Mouse (Mus musculus) G1E (cell line): ENCODE results near the gene Lrrk2. TPM values are rescaled to one million over a fixed set of nuclear protein-coding genes. Genes with fewer than 3 reads are reported as not detected.
A peak's percentile ranks its signal among the peaks of the same experiment; 100 is the strongest.

ENCODE experiments used
- ATAC-seq: 2 replicates; pipeline ENCODE4 v1.8.0; 2016; ENCODE audit warnings: mild to moderate bottlenecking; ENCODE audit not compliant: insufficient number of reproducible peaks, poor library complexity, low FRiP score, severe bottlenecking; ENCODE audit errors: extremely low read depth
- DNase-seq: peaks from one replicate; pipeline ENCODE4 v3.0.0; 2012; ENCODE audit warnings: low spot score
- H3K27me3 ChIP-seq: 2 replicates; pipeline ENCODE4 v1.6.1; 2012; ENCODE audit warnings: mild to moderate bottlenecking, low read length, inconsistent platforms; ENCODE audit not compliant: insufficient read depth
- H3K36me3 ChIP-seq: replicated peaks from 2 replicates; pipeline ENCODE3; 2012; ENCODE audit warnings: mild to moderate bottlenecking, inconsistent platforms
- H3K4me1 ChIP-seq: 2 replicates; pipeline ENCODE4 v1.6.1; 2012; ENCODE audit warnings: low read depth, low read length, inconsistent platforms, mixed read lengths; ENCODE audit not compliant: insufficient read depth
- H3K4me3 ChIP-seq: 2 replicates; pipeline ENCODE4 v1.5.1; 2012; ENCODE audit warnings: low read depth, mild to moderate bottlenecking, inconsistent platforms, low read length, moderate library complexity, mixed read lengths
- H3K9me3 ChIP-seq: replicated peaks from 2 replicates; pipeline ENCODE4 v1.6.1; 2012; ENCODE audit warnings: inconsistent platforms
- CTCF ChIP-seq: IDR thresholded peaks from 2 replicates; pipeline ENCODE4 v1.5.1; 2012; ENCODE audit warnings: low read depth, low read length, inconsistent platforms, mixed read lengths
- GATA1 ChIP-seq: IDR thresholded peaks from 2 replicates; pipeline ENCODE4 v1.6.1; 2012; ENCODE audit warnings: borderline replicate concordance, low read length, inconsistent platforms, mixed read lengths
- GATA2 ChIP-seq: IDR thresholded peaks from 2 replicates; pipeline ENCODE4 v1.6.1; 2012; ENCODE audit warnings: low read depth, low read length, inconsistent platforms, borderline replicate concordance
- POLR2AphosphoS5 ChIP-seq: IDR thresholded peaks from 2 replicates; pipeline ENCODE4 v1.6.1; 2012; ENCODE audit warnings: low read depth, low read length, inconsistent platforms; ENCODE audit not compliant: insufficient replicate concordance
- TAL1 ChIP-seq: conservative IDR thresholded peaks from 2 replicates; pipeline ENCODE4 v1.6.1; 2012; ENCODE audit warnings: low read depth, low read length, inconsistent platforms, mixed read lengths
- polyA plus RNA-seq: library from polyadenylated mRNA; stranded (reverse); fragments of >175 nt; gene quantifications from 2 replicates; pipeline ENCODE4 v1.2.3, GENCODE M21; 2012
- total RNA-seq, 2 experiments: library from RNA; stranded (forward) in 1 of 2; stranded (reverse) in 1 of 2; fragments of 200-1000 nt in 1 of 2; fragments of >200 nt in 1 of 2; fragmentation: Nextera tagmentation in 1 of 2; gene quantifications; 2 replicates each; pipeline ENCODE4 v1.2.3; 2014 to 2017

The Lrrk2 gene
- total and polyA plus RNA-seq, 3 experiments = 0.16 TPM; not detected in 2

GRCm38 (mm10) chr15:91755756-91756155, 82.8 kb downstream of the Lrrk2 start:
- Histone ChIP-seq H3K4me1 (no peaks in the 10 kb centered on the region), H3K9me3 (peaks cover 33% of the 10 kb centered on the region), H3K36me3 (no peaks in the 10 kb centered on the region), H3K27me3 (no peaks in the 10 kb centered on the region), H3K4me3 (no peak overlapping the region)
- no peak for ATAC-seq
- TF ChIP-seq GATA1 = no peak
- no peak for TF ChIP-seq POLR2AphosphoS5
- no peak for TF ChIP-seq TAL1
- no peak for TF ChIP-seq GATA2
- no peak for DNase-seq

GRCm38 (mm10) chr15:91772041-91772440, 99.1 kb downstream of the Lrrk2 start:
- DNase-seq = no peak
- Histone ChIP-seq H3K27me3 (no peaks in the 10 kb centered on the region), H3K4me3 (no peak overlapping the region), H3K4me1 (no peaks in the 10 kb centered on the region), H3K36me3 (no peaks in the 10 kb centered on the region), H3K9me3 (peaks cover 11% of the 10 kb centered on the region)
- no peak for ATAC-seq
- no peak for TF ChIP-seq CTCF
- no peak for TF ChIP-seq GATA1
- no peak for TF ChIP-seq GATA2
- TF ChIP-seq TAL1 = no peak
- no peak for TF ChIP-seq POLR2AphosphoS5

- peaks cover 2% of the 10 kb centered on the region; the same call in 1 of the 2 replicates for H3K27me3 ChIP-seq
- H3K9me3 ChIP-seq = peaks cover 33% of the 10 kb centered on the region
- no peaks in the 10 kb centered on the region for H3K4me1 ChIP-seq
- H3K36me3 ChIP-seq = no peaks in the 10 kb centered on the region
- no peak for DNase-seq
- H3K4me3 ChIP-seq = no peak overlapping the region
- TF ChIP-seq GATA1 = no peak
- TF ChIP-seq POLR2AphosphoS5 = no peak
- no peak for TF ChIP-seq TAL1
- no peak for TF ChIP-seq CTCF
- no peak for TF ChIP-seq GATA2
- no peak for ATAC-seq
These were observed 106.2 kb downstream of the Lrrk2 start for GRCm38 (mm10) chr15:91779166-91779565.

- Histone ChIP-seq H3K4me1 (no peaks in the 10 kb centered on the region), H3K27me3 (peaks cover 2% of the 10 kb centered on the region; the same call in 1 of the 2 replicates), H3K9me3 (peaks cover 41% of the 10 kb centered on the region), H3K4me3 (no peak overlapping the region), H3K36me3 (no peaks in the 10 kb centered on the region)
- ATAC-seq = peak; percentile 28; the same call in 1 of the 2 replicates
- TF ChIP-seq CTCF = 0 out of 2 replicates have a peak, but pooled peaks have one; percentile 17
- no peak for TF ChIP-seq POLR2AphosphoS5
- no peak for TF ChIP-seq GATA1
- DNase-seq = no peak
These were observed 108.2 kb downstream of the Lrrk2 start for GRCm38 (mm10) chr15:91781172-91781571.

GRCm38 (mm10) chr15:91788338-91788737, 115.4 kb downstream of the Lrrk2 start:
- Histone ChIP-seq H3K9me3 (peaks cover 34% of the 10 kb centered on the region), H3K4me1 (no peaks in the 10 kb centered on the region), H3K36me3 (no peaks in the 10 kb centered on the region), H3K4me3 (no peak overlapping the region), H3K27me3 (no peaks in the 10 kb centered on the region)
- no peak for TF ChIP-seq CTCF
- no peak for TF ChIP-seq POLR2AphosphoS5
- TF ChIP-seq GATA1 = no peak
- TF ChIP-seq GATA2 = no peak
- no peak for TF ChIP-seq TAL1
- DNase-seq (no peak), ATAC-seq (no peak)

GRCm38 (mm10) chr15:91806463-91806862, 133.5 kb downstream of the Lrrk2 start:
- Histone ChIP-seq H3K9me3 (peaks cover 10% of the 10 kb centered on the region), H3K27me3 (no peaks in the 10 kb centered on the region), H3K36me3 (no peaks in the 10 kb centered on the region), H3K4me3 (no peak overlapping the region), H3K4me1 (no peaks in the 10 kb centered on the region)
- DNase-seq (no peak), ATAC-seq (no peak)
- TF ChIP-seq GATA2 (no peak), POLR2AphosphoS5 (no peak), CTCF (no peak), TAL1 (no peak), GATA1 (no peak)

GRCm38 (mm10) chr15:91835319-91835718, 162.3 kb downstream of the Lrrk2 start:
- no peak overlapping the region for H3K4me3 ChIP-seq
- no peak for ATAC-seq
- H3K27me3 ChIP-seq = no peaks in the 10 kb centered on the region
- peaks cover 27% of the 10 kb centered on the region for H3K9me3 ChIP-seq
- H3K4me1 ChIP-seq = no peaks in the 10 kb centered on the region
- DNase-seq = no peak
- H3K36me3 ChIP-seq = no peaks in the 10 kb centered on the region
- TF ChIP-seq CTCF (no peak), GATA1 (no peak), GATA2 (no peak), POLR2AphosphoS5 (no peak), TAL1 (no peak)
